9 mouse cellular contexts compared by ENCODE assay signal in the genomic region with DNA sequence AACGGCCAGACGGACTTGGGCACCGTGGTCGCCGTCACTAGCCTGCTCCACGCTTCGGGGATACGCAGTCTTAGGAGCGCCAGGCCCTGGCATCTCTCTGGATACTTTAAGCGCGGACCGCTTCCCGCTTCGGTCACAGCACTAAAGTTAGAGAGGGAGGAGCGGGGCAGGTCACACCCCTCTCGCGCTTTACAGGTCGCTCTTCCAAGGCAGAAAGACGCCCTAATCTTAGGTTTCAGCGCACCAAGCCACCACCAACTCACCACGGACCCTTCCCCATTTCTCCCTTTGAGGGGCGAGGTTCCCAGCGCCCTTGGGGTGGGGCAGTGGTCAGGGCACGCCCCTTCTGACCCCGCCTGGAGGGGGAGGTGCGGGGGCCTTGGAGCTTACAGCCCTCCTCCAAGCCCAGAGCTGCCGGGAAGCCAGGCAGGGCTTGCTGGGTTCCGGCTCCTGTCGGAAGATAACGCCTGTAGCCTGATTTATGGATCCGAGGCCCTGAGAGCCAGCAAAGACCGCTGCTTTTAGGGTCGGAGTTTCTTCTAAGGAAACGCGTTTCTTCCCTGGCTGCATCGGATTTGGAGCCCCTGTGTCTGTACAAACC. TPM values are rescaled to one million over a fixed set of nuclear protein-coding genes. Genes with fewer than 3 reads are reported as not detected.
DNase-seq lines count a peak whose midpoint lies in the region; ATAC-seq lines count a peak whose summit lies in the region.
"Had no signal": no experiment of that assay in that cellular context is flagged by ENCODE, and none has a peak within 500 bp of the region (broad histone marks: within the 10 kb centered on the region; RNA-seq: fewer than 3 reads in every experiment).

No protein-coding gene starts in this region.

- H3K4me1 ChIP-seq in heart, embryonic 10.5 days, result peaks cover 64% of the 10 kb centered on the region
- H3K4me1 ChIP-seq in intestine, embryonic 16.5 days (ENCODE audit: control insufficient read depth, insufficient read depth, low read length), result peaks cover 41% of the 10 kb centered on the region
- H3K4me1 ChIP-seq in midbrain, embryonic 13.5 days (replicated peaks), result peaks cover 78% of the 10 kb centered on the region

- peak; percentile 55 for ATAC-seq in common myeloid progenitor, adult 5-6 weeks (replicated peaks; ENCODE audit: low read depth, poor library complexity, severe bottlenecking)
- ATAC-seq in intestine, embryonic 16.5 days, result no peak
- no peak for ATAC-seq in midbrain, embryonic 13.5 days

- 2% methylated on average over 36 of the region's 36 CpGs for WGBS in heart, embryonic 10.5 days
- WGBS in intestine, embryonic 16.5 days, result 1% methylated on average over 36 of the region's 36 CpGs
- 1% methylated on average over 36 of the region's 36 CpGs for WGBS in midbrain, embryonic 13.5 days

- peaks cover 100% of the 10 kb centered on the region for H3K27me3 ChIP-seq in heart, embryonic 10.5 days (ENCODE audit: insufficient read depth, poor library complexity, severe bottlenecking)
- H3K27me3 ChIP-seq in intestine, embryonic 16.5 days (replicated peaks; ENCODE audit: control insufficient read depth, insufficient read depth, low read length), result peaks cover 97% of the 10 kb centered on the region
- H3K27me3 ChIP-seq in midbrain, embryonic 13.5 days, result peaks cover 100% of the 10 kb centered on the region
- H3K27me3 ChIP-seq: CH12.LX had no signal

- H3K27ac ChIP-seq in heart, embryonic 10.5 days, result no peak overlapping the region
- no peak overlapping the region for H3K27ac ChIP-seq in intestine, embryonic 16.5 days (ENCODE audit: low read length)
- H3K27ac ChIP-seq in midbrain, embryonic 13.5 days, result no peak overlapping the region

- intact Hi-C loops in heart, postnatal 25 days (cut with DNase I), result loop anchor here (10.0 kb wide), 1 partner anchor 62 kb away; no protein-coding TSS in a partner anchor

- H3K9ac ChIP-seq in intestine, embryonic 16.5 days (ENCODE audit: low read depth, low read length), result peak overlapping the region; percentile 7; the same call in 1 of the 2 replicates
- peak overlapping the region; percentile 40; the same call in 1 of the 2 replicates for H3K9ac ChIP-seq in midbrain, embryonic 13.5 days (replicated peaks)

- DNase-seq in heart, embryonic 10.5 days (ENCODE audit: low spot score), result no peak
- DNase-seq in heart, postnatal 25 days (ENCODE audit: low spot score), result no peak
- DNase-seq in urinary bladder, postnatal 4 days (ENCODE audit: low spot score in 2 of 2), result no peak
- DNase-seq in thymus, postnatal 14 days, result no peak
- DNase-seq in thymus, postnatal 0 days (ENCODE audit: low spot score), result no peak

- H3K9me3 ChIP-seq in heart, embryonic 10.5 days, result no peaks in the 10 kb centered on the region
- no peaks in the 10 kb centered on the region for H3K9me3 ChIP-seq in intestine, embryonic 16.5 days (ENCODE audit: control insufficient read depth, low read length)
- no peaks in the 10 kb centered on the region for H3K9me3 ChIP-seq in midbrain, embryonic 13.5 days

- H3K4me3 ChIP-seq in heart, embryonic 10.5 days, result peak overlapping the region; percentile 56
- peak overlapping the region; percentile 37 for H3K4me3 ChIP-seq in intestine, embryonic 16.5 days (ENCODE audit: low read length)
- peak overlapping the region; percentile 44 for H3K4me3 ChIP-seq in midbrain, embryonic 13.5 days (replicated peaks)

- no peaks in the 10 kb centered on the region for H3K36me3 ChIP-seq in heart, embryonic 10.5 days
- H3K36me3 ChIP-seq in intestine, embryonic 16.5 days (ENCODE audit: control insufficient read depth, insufficient read depth, low read length), result no peaks in the 10 kb centered on the region
- H3K36me3 ChIP-seq in midbrain, embryonic 13.5 days, result no peaks in the 10 kb centered on the region

- H3K4me2 ChIP-seq in intestine, embryonic 16.5 days (ENCODE audit: low read depth, low read length), result peak overlapping the region; percentile 70
- H3K4me2 ChIP-seq in midbrain, embryonic 13.5 days (replicated peaks), result peak overlapping the region; percentile 33

RNA-seq across cellular contexts. Expression of gene Gbx2, which starts 3.8 kb away (rescaled TPM):
- polyA plus RNA-seq in heart, embryonic 10.5 days (2016; fragmentation: Nextera tagmentation; extraction: Ambion mirVana), result 0.94 and 1.9 TPM in 2 replicates
- under 1 TPM in 1 of 2 experiments, not detected in 1; 0.22 TPM for total RNA-seq in heart, postnatal 25 days (2021)
- total RNA-seq in common myeloid progenitor, adult 5-6 weeks (2017), result 4.7 and 8.2 TPM in 2 replicates
- polyA plus RNA-seq in intestine, embryonic 16.5 days (2015; fragmentation: Nextera tagmentation; extraction: Ambion mirVana), result 0.07 and 0.09 TPM in 2 replicates
- polyA plus RNA-seq in midbrain, embryonic 13.5 days (2015; fragmentation: Nextera tagmentation; extraction: Ambion mirVana), result 33.3 and 72.3 TPM in 2 replicates
- polyA plus RNA-seq in thymus, postnatal 0 days (2015; fragmentation: Nextera tagmentation; extraction: Ambion mirVana), result 0.09 and 0.17 TPM in 2 replicates
- total RNA-seq: CH12.LX had no signal

Comparison
In these comparisons a context has a peak if more than half of its experiments do, and no peak if none do; other contexts are left out.
1. RNA of gene Gbx2, which starts 3.8 kb away (polyA plus RNA-seq): 33.3 to 72.3 TPM in midbrain, embryonic 13.5 days; 0.94 to 1.9 TPM in heart, embryonic 10.5 days, 0.09 to 0.17 TPM in thymus, postnatal 0 days and 0.07 to 0.09 TPM in intestine, embryonic 16.5 days; every median in the first group is over 10 times any median in the second.
2. Peak in every context shown above with its lines, with median percentiles within 50 percentile points of each other: H3K4me3 ChIP-seq.